Mouse (Mus musculus) hindbrain, postnatal 0 days (tissue): ENCODE measurements around the gene Ctdsp2. TPM values are rescaled to one million over a fixed set of nuclear protein-coding genes. Genes with fewer than 3 reads are reported as not detected.

Source experiments
- ATAC-seq: fragments of 200-750 bp; cut with Nextera tagmentation; 2 replicates; pipeline ENCODE4 v1.8.0; 2017; ENCODE audit warnings: mild to moderate bottlenecking, moderate TSS enrichment, moderate library complexity
- DNase-seq: peaks from one replicate; pipeline ENCODE4 v3.0.0-alpha.2; 2015; ENCODE audit warnings: low spot score
- H3K27ac ChIP-seq: fragments of 300-500 bp; sonication (generic); 2 replicates; pipeline ENCODE4 v1.5.1; 2014; ENCODE audit warnings: mild to moderate bottlenecking
- H3K27me3 ChIP-seq: fragments of 300-500 bp; sonication (generic); 2 replicates; pipeline ENCODE4 v1.6.1; 2014; ENCODE audit warnings: low read length, mixed read lengths; ENCODE audit not compliant: insufficient read depth
- H3K36me3 ChIP-seq: fragments of 300-500 bp; sonication (generic); 2 replicates; pipeline ENCODE4 v1.6.1; 2014; ENCODE audit warnings: low read length, mixed read lengths; ENCODE audit not compliant: insufficient read depth
- H3K4me1 ChIP-seq: fragments of 300-500 bp; sonication (generic); 2 replicates; pipeline ENCODE4 v1.6.1; 2014; ENCODE audit warnings: antibody characterized with exemption, low read length, mixed read lengths; ENCODE audit not compliant: insufficient read depth
- H3K4me2 ChIP-seq: fragments of 300-500 bp; sonication (generic); 2 replicates; pipeline ENCODE4 v1.6.1; 2014; ENCODE audit warnings: low read depth, mild to moderate bottlenecking, low read length, moderate library complexity, mixed read lengths
- H3K4me3 ChIP-seq: fragments of 300-500 bp; sonication (generic); 2 replicates; pipeline ENCODE4 v1.5.1; 2014; ENCODE audit warnings: low read length
- H3K9ac ChIP-seq: fragments of 300-500 bp; sonication (generic); replicated peaks from 2 replicates; pipeline ENCODE4 v1.6.1; 2014; ENCODE audit warnings: mild to moderate bottlenecking, low read length, moderate library complexity, mixed read lengths
- H3K9me3 ChIP-seq: fragments of 300-500 bp; sonication (generic); 2 replicates; pipeline ENCODE4 v1.6.1; 2016; ENCODE audit warnings: low read length, mixed read lengths
- CTCF ChIP-seq: IDR thresholded peaks from 2 replicates; pipeline ENCODE4 v1.5.1; 2016; ENCODE audit warnings: antibody characterized with exemption, control low read depth, low read depth
- WGBS: fragments of 180-500 bp; shearing (Covaris S2); extraction: QIAGEN DNeasy Blood & Tissue Kit; methylation state at CpG from one replicate; pipeline ENCODE4 v1.1.7; 2014; 5-methylcytosine and 5-hydroxymethylcytosine counted together
- polyA plus RNA-seq: library from polyadenylated mRNA; unstranded; fragments of >200 nt; fragmentation: Nextera tagmentation; extraction: Ambion mirVana; gene quantifications from 2 replicates; pipeline ENCODE4 v1.2.1, GENCODE M21; 2015
- total RNA-seq: library from RNA; depleted of rRNA; stranded (reverse); fragments of >200 nt; gene quantifications from 2 replicates; pipeline ENCODE4 v1.2.3, GENCODE M21; 2014

The Ctdsp2 gene
- total and polyA plus RNA-seq, 2 experiments from 2014 or later: 16.7 to 64.5 TPM

DNA sequence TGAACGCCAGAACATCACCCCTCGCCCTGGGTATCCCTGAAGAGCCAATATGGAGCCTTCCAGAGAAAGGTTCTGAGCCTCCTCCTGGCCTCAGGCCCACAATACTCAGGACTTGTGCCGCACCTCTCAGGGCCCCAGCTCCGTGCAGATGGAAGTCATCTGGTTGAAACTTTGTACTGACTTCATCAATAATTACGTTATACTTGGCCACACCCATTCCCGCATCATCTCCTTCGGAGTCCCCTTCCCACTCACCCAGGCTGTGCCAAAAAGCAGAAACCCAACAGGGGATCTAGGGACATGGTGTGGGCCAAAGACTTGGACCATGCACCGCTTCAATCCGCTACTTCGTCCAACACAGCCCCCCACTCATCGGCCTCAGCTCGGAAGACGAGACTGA lies 44.0 kb upstream of the Ctdsp2 start:
- Histone ChIP-seq H3K27ac (no peak overlapping the region), H3K9ac (no peak overlapping the region), H3K27me3 (no peaks in the 10 kb centered on the region), H3K4me1 (peaks cover 10% of the 10 kb centered on the region; the same call in 1 of the 2 replicates), H3K4me3 (no peak overlapping the region), H3K4me2 (no peak overlapping the region), H3K36me3 (no peaks in the 10 kb centered on the region), H3K9me3 (no peaks in the 10 kb centered on the region)
- ATAC-seq: no peak
- WGBS: 90% methylated on average over 13 of the region's 13 CpGs
- DNase-seq: no peak
- no peak for TF ChIP-seq CTCF

DNA sequence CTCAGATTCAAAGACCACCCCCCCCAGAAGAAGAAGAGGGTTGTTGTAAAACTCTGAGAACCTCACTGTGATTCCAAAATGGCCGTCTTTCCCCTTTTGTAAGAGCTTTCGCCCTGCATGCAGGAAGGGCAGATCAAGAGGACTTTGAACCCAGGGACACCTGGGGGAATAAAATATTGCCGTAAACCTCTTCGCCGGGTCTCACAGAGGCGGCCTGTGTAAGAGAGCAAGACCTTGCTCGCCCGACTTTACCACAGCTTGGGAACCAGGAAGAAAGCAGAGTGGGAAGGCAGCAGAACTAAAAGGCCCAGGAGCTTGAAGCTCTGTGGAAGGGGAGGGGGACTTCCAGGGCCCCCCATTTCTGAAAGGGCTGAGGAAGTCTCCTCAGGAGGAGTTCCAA lies 43.4 kb upstream of the Ctdsp2 start:
- ATAC-seq: no peak
- no peak overlapping the region; the same call in 1 of the 2 replicates for H3K27ac ChIP-seq
- peaks cover 9% of the 10 kb centered on the region; the same call in 1 of the 2 replicates for H3K4me1 ChIP-seq
- WGBS: 85% methylated on average over 8 of the region's 8 CpGs
- DNase-seq: no peak
- H3K4me3 ChIP-seq: no peak overlapping the region
- H3K4me2 ChIP-seq: no peak overlapping the region
- no peak for TF ChIP-seq CTCF
- H3K36me3 ChIP-seq: no peaks in the 10 kb centered on the region
- no peak overlapping the region for H3K9ac ChIP-seq
- H3K27me3 ChIP-seq: no peaks in the 10 kb centered on the region
- H3K9me3 ChIP-seq: no peaks in the 10 kb centered on the region

DNA sequence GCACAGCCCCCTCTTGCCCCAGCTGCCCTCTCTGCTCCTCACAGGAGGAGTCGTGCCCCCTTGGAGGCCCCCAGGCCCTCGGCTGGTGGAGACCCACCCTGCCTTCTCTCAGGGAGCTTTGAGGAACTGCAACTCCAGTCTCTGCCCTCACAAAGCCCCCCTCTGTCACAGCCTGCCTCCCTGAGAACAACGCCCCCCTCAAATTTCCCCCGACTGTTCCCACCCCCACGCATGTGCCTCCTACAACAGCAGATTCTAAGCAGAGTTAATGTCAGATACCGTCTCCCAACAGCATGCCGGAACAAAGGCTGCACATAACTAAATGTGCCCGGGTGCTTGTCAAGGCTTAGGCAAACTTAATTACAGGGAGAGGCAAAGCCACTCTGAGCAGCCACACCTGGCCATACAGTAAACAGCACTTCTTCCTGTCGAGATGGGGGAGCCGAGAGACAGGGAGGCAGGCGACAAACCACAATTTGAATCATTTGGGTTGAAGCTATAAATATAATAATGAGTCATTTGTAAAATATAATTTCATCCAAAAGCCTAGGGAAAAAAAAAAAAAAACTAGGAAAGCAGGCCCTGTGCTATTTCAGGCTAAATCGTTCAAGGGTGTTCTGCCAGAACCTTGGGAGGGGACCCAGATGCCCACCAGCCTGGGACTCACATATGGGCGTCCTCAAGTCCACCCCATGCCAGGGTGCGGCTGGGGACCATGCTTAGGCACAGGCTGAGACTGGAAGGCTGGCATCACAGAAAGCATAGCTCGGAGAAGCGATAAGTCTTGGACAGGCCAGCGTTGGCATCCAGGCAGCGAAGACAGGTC lies 42.7 kb upstream of the Ctdsp2 start:
- Histone ChIP-seq H3K36me3 (no peaks in the 10 kb centered on the region), H3K4me1 (0 out of 2 replicates have a peak, but pooled peaks cover 3% of the 10 kb centered on the region), H3K4me3 (no peak overlapping the region), H3K27ac (no peak overlapping the region; the same call in 1 of the 2 replicates), H3K9me3 (no peaks in the 10 kb centered on the region), H3K27me3 (no peaks in the 10 kb centered on the region), H3K9ac (no peak overlapping the region), H3K4me2 (no peak overlapping the region)
- 58% methylated on average over 18 of the region's 18 CpGs for whole genome bisulfite sequencing
- TF ChIP-seq CTCF: no peak
- DNase-seq: no peak
- no peak for ATAC-seq

DNA sequence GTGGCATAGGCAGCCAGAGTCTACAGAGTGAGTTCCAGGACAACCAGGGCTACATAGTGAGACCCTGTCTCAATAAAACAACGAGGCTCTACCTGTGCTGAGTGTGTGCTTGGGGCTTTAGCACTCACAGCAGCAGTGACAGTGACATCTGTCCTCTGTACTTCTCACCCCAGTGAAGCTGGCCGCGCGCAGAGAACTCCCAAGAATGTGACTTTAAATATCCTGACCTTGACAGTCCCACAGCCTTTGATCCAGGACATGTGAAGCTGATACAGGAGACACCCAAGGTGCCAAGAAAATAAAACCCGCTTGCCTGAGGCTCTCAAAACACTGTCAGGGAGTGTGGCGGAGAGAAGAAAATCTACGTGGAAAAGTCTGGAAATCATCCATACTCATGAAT lies 37.6 kb upstream of the Ctdsp2 start:
- no peak for DNase-seq
- no peak overlapping the region for H3K27ac ChIP-seq
- WGBS: 76% methylated on average over 7 of the region's 7 CpGs
- TF ChIP-seq CTCF: no peak
- H3K4me2 ChIP-seq: no peak overlapping the region
- no peak overlapping the region for H3K4me3 ChIP-seq
- no peaks in the 10 kb centered on the region for H3K4me1 ChIP-seq
- no peaks in the 10 kb centered on the region for H3K36me3 ChIP-seq
- H3K9me3 ChIP-seq: no peaks in the 10 kb centered on the region
- no peaks in the 10 kb centered on the region for H3K27me3 ChIP-seq
- no peak for ATAC-seq
- H3K9ac ChIP-seq: no peak overlapping the region

DNA sequence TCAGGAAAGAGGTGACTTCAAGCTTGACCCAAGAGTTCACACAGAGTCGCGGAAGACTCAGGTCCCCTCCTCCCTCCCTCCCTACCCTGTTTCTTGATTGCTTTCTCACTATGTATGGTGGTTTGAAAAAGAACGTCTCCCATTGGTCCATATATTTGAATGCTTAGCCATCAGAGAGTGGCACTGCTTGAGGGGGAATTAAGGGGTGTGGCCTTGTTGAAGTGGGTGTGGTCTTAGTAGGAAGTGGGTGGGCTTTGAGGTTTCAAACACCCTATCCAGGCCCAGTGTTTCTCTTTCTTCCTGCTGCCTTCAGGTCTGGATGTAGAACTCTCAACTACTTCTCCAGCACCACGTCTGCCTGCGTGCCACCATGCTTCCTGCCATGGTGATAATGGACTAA lies 33.0 kb upstream of the Ctdsp2 start:
- Histone ChIP-seq H3K4me2 (no peak overlapping the region), H3K27me3 (no peaks in the 10 kb centered on the region), H3K4me3 (no peak overlapping the region), H3K9ac (no peak overlapping the region), H3K27ac (no peak overlapping the region), H3K36me3 (no peaks in the 10 kb centered on the region), H3K4me1 (no peaks in the 10 kb centered on the region), H3K9me3 (no peaks in the 10 kb centered on the region)
- 91% methylated on average over 5 of the region's 5 CpGs for WGBS
- no peak for ATAC-seq
- DNase-seq: no peak
- no peak for TF ChIP-seq CTCF

DNA sequence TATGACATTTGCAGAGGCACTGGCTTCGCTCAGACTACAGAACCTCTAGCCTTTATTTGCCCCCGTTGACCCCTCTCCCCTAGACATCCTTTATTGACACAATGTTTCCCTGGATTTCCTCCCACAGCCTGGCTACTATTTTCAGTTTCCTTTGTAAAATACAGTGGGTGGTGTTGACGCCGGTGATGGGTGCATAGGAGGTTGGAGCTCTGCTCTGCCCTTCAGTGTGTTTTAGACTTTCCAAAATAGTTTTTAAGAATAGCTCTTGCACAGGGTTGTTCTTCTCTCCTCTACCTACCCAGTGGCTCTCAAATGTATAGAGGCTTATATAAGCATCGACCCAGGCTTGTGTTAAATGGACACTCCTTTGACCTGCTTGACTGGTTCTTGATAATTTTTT lies 28.7 kb upstream of the Ctdsp2 start:
- 57% methylated on average over 5 of the region's 5 CpGs for WGBS
- Histone ChIP-seq H3K4me2 (no peak overlapping the region), H3K9ac (no peak overlapping the region), H3K27me3 (no peaks in the 10 kb centered on the region), H3K36me3 (no peaks in the 10 kb centered on the region), H3K4me1 (no peaks in the 10 kb centered on the region), H3K9me3 (no peaks in the 10 kb centered on the region), H3K27ac (no peak overlapping the region), H3K4me3 (no peak overlapping the region)
- no peak for ATAC-seq
- TF ChIP-seq CTCF: no peak
- no peak for DNase-seq

DNA sequence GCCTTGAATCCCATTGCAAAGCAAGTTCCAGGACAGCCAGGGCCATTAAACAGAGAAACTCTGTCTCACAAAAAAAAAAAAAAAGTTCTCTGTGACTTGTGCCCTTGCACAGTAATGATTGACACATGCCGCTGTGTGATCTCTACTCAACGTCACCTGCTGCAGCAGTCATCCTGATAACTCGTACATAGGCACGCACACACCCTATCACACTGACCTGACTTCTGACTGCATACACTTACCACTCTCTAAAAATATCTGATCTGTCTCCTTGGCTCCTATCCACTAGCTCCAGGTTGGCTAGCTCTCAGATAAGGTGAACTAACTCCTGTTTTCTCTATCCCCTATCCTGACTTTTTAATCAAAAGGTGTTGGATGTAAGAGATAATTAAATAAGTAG lies 27.9 kb upstream of the Ctdsp2 start:
- no peaks in the 10 kb centered on the region for H3K9me3 ChIP-seq
- no peak overlapping the region for H3K9ac ChIP-seq
- no peak for DNase-seq
- no peak overlapping the region for H3K4me3 ChIP-seq
- no peak for ATAC-seq
- no peaks in the 10 kb centered on the region for H3K27me3 ChIP-seq
- TF ChIP-seq CTCF: no peak
- no peaks in the 10 kb centered on the region for H3K36me3 ChIP-seq
- H3K27ac ChIP-seq: no peak overlapping the region
- H3K4me2 ChIP-seq: no peak overlapping the region
- 77% methylated on average over 4 of the region's 4 CpGs for WGBS
- H3K4me1 ChIP-seq: no peaks in the 10 kb centered on the region
